Mouse (Mus musculus): ENCODE measurements around the gene Dedd.
"Not testable (repeated sequence)": the region's sequence is repeated elsewhere in the genome, so short reads cannot be mapped to it uniquely, and the experiment has no call there.

The Dedd gene

DNA sequence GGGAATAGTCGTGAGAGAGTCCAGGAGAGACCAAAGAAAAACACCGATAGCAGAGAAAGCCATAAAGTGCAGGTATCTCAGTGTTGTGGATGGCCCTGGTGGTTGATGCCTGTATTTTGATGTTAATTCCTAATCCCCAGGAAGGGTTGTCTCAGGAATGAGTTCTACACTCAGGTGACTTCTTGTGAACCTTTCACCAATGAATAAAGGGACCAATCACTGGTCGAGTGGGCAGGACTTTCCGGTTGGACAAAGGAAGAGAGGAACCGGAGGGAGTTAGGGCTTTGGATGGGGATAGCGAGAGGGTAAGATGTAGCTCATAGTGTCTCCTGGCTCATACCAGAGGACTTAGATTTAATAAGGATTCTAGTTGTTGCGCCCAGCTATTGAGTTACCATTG, 9.2 kb upstream of the Dedd start:
- no peak for DNase-seq (ENCODE audit: low spot score)

- DNase-seq (ENCODE audit: low spot score): no peak
Measured at GRCm38 (mm10) chr1:171320151-171320550, 8.8 kb upstream of the Dedd start.

- no peak for DNase-seq (ENCODE audit: low spot score)
Measured at GRCm38 (mm10) chr1:171321415-171321814, 7.5 kb upstream of the Dedd start.

DNA sequence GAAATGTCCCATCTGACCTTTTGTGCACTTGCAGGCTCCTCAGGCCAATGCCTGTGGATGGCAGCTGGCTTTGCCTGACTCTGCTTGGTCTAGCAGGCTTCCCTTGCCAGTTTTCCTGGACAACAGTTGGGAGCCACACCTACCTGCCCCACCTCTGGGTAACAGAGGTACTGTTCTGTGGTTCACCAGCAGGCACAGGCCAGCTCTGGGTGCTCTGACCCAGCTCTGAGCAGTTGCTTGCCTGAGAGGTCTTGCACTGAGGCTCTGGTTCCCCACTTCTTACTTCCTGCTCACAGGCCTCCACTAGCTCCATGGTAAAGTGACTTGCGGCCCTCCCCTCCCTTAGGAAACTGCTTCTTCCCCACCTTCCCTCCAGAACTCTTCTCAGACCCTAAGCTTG, 6.9 kb upstream of the Dedd start:
- no peak for DNase-seq (ENCODE audit: low spot score)

DNA sequence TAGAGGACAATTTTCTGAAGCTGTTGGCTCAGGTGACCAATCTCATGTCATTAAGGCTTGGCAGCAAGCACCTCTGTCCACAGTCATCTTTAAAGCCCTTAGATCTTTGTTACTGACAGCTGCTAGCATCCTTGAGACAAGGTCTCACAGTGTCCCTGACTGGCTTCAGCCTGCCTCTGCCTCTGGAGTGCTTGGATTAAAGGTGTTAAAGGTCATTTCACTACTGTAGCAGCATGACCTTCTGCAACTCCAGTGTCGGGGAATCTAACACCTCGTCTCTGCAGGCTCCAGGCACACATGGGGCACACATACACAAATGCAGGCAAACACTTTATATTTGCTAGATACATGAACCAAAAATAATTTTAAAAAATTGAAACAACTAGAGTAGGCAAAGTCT, 3.4 kb upstream of the Dedd start:
- DNase-seq (ENCODE audit: low spot score): no peak

DNA sequence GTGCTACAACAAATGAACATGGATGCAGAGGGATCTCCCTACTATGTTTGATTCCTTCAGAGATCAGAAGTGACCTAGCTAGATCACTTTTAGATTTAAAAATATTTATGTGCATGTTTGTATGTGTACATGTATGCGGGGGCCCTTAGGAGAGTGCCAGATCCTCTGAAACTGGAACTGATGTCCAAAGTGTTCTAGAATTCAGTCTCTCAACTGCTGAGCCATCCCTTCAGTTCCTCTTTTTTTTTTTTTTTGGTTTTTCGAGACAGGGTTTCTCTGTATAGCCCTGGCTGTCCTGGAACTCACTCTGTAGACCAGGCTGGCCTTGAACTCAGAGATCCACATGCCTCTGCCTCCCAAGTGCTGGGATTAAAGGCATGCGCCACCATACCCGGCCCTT, 2.4 kb upstream of the Dedd start:
- not testable (repeated sequence) for DNase-seq (ENCODE audit: low spot score)

GRCm38 (mm10) chr1:171328244-171328643, 701 bp upstream of the Dedd start:
- no peak for DNase-seq (ENCODE audit: low spot score)

GRCm38 (mm10) chr1:171329433-171330215, 679 bp downstream of the Dedd start:
- DNase-seq (ENCODE audit: low spot score): no peak

DNA sequence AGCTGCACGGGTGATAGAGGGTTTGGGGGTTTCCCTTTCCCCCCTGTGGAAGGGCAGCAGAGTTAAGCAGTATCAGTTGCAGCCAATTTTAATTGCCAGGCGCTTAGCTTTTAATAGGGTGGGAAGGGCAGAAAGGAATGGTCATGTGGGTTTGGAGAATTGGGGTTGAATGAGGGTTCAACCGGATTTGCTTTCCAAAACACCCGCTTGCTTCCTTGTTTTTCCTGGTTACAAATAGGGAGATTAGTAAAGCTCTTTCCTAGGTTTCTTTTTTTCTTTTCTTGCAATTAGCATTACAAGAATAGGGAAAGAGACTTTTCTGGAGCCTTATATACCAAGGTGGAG, 1.2 kb downstream of the Dedd start:
- DNase-seq (ENCODE audit: low spot score): no peak

DNA sequence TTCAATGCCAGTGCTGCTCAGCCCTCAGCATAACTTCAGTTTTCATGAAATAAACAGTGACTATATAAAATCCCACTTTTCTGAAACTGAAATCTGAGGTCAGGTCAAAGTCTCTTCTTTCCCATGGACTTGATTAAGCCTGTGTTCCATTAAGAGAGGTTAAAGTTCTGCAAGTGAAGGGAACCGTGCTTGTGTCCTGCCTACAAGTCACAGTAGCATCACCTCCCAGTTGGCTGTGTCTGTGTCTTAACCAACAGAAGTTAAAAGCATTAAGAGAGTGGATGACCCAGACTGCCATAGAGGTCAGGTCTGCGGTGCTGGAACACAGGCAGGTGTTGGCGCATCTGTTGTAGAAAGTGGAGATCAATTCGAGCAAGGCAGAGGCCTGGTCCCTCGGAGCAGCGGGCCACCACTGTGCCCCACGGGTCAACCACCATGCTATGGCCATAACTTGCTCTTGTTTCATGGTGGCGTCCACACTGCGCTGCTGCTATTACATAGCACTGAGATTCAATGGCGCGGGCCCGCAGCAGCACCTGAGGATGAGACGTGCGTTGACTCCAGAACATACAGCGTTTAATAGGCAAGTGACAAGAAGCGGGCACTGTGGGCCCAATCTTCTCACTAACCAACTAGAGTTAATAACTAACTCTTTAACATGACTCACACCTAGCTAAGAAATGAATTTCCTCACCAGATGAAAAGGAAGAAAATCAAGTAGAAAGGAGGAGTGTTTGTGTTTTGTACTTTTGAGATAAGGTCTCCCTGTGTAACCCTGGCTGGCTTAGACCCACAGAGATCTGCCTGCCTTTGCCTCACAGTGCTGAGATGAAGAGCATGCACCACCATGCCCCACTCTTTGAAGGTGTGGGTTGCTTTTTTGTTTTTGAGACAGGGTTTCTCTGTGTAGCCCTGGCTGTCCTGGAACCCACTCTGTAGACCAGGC, 13.6 kb downstream of the Dedd start:
- no peak for DNase-seq (ENCODE audit: low spot score)

- no peak for DNase-seq (ENCODE audit: low spot score)
Measured at GRCm38 (mm10) chr1:171343922-171344677, 15.2 kb downstream of the Dedd start.

DNA sequence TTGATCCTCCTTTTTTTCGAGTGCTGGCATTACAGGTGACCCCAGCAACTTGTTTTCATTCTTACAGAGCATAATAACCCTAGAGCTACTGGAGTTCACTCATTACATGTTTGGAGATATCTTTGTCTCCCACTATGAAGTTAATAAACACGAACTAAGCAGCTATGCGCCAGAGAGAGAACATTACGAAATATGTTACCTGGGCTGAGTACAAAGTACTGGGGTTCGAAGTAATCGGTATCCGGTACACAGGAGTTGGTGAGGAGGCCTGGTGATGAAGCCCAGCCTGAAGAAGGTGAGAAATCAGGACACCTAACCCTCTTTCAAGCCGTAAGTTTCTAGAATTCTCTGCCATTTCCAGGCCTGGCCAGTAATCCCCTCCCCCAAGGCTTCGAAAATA, 15.8 kb downstream of the Dedd start:
- no peak for DNase-seq (ENCODE audit: low spot score)

DNA sequence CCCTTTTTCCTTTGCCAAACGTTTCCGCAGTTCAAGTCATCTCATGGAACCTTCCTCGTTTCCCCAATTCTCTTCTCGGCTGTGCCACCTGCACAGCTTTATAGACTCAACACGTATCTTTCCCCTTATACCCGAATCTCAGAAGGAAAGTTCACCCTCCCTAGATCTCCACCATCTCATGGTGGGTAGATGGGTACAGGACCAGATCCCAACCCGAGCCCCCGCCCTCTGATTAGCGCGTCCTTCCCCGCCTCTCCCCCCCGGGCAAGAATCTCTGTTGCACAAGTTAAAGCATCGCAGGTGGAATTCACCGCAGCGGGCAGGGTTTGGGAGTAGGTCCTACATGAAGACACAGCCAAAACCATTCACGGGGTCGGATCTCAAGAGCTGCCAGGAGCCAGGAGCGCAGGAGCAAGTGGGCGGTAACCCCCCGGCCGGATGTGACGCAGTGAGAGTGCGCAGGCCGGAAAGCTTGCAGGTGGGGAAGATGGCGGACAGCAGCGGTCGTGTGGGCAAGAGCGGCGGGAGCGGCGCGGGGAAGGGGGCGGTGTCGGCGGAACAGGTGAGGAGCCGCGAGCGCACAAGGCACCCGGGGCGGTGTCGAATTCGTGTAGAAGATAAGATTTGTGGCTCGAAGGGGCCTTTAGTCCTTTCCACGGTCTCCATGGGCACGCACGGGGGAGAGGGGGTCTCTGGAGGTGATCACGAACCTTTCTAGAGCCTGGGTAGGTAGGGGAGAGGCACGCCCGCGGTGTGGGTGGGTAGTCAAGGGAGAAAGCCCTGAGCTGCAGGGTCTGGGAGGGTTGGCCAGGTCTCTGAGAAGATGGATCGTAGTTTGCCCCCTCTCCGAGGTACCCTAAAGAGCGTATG, 16.5 kb downstream of the Dedd start, which contains the start of the genes Nit1 and Pfdn2:
Nit1 (minus strand) TSS at position 422 of the 870 bp plus-strand sequence.
Pfdn2 (plus strand) TSS at position 446 of the 870 bp plus-strand sequence.
- DNase-seq (ENCODE audit: low spot score): peak; percentile 53

GRCm38 (mm10) chr1:171346095-171346450, 17.1 kb downstream of the Dedd start:
- no peak for DNase-seq (ENCODE audit: low spot score)

GRCm38 (mm10) chr1:171348665-171349064, 19.7 kb downstream of the Dedd start:
- no peak for DNase-seq (ENCODE audit: low spot score)

GRCm38 (mm10) chr1:171349210-171349609, 20.3 kb downstream of the Dedd start:
- DNase-seq (ENCODE audit: low spot score): no peak

- DNase-seq (ENCODE audit: low spot score): no peak
Measured at GRCm38 (mm10) chr1:171355812-171356340, 26.9 kb downstream of the Dedd start.

GRCm38 (mm10) chr1:171356814-171357213, 27.9 kb downstream of the Dedd start:
- no peak for DNase-seq (ENCODE audit: low spot score)

DNA sequence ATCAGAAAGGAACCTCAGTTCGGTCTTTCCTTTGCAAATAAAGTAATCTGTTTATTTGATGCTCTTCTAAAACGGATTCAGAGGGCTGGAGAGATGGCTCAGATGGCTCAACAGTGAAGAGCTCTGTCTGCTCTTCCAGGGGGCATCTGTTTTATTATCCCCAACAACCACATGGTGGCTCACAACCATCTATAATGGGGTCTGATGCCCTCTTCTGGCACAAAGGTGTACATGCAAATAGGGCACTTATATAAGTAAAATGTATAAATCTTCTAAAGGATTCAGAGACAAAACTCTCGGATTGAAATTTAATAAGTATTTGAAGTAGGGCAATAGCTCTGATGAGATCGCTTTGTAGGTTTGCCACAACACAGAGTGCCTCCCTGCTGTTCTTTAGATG, 29.5 kb downstream of the Dedd start:
- DNase-seq (ENCODE audit: low spot score): no peak

- no peak for DNase-seq (ENCODE audit: low spot score)
Measured at GRCm38 (mm10) chr1:171360253-171360652, 31.3 kb downstream of the Dedd start.

DNA sequence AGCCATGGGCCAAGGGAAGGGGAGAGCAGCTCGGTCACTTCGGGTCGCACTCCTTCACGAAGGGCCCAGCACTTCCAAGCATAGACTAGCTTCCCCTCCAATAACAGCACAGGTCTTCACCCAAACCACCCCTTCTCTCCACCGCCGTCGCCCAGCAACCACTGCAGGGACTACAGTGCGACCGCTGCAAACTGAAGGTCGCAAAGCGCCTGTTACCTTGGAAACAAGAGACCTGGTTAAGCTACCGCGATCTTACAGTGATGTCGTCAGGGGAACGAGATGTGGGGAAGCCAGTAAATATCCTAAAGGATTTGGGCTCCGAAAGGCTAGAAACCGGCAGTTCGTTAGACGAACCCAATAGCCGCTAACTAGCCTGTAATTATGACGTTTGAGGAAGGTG, 31.7 kb downstream of the Dedd start, which contains the start of gene Klhdc9:
Klhdc9 (minus strand) TSS at position 143 of the 400 bp plus-strand sequence.
- DNase-seq (ENCODE audit: low spot score): peak; percentile 72
